Mouse (Mus musculus): Measurements from ENCODE around the gene Gnb3. TPM values are rescaled to one million over a fixed set of nuclear protein-coding genes. Genes with fewer than 3 reads are reported as not detected.

Gnb3 gene
- polyA plus RNA-seq, 1 experiment from 2014 or later: 0.09 TPM

GRCm38 (mm10) chr6:124786756-124787420 is 53.2 kb downstream of the Gnb3 start:
- ChIA-PET POLR2A (no interaction called here), CTCF (no interaction called here)
- in situ Hi-C loops (cut with MboI; ENCODE audit: low pct_unique_long_range_greater_than_20kb): no loop called here
- ATAC-seq (no peak), DNase-seq (ENCODE audit: low read depth, low spot score) (no peak)
- TF ChIP-seq CTCF (IDR thresholded peaks at IDR 0.05): no peak
- no peaks in the 10 kb centered on the region for H3K27me3 ChIP-seq

Other genes starting within 250 kb of the Gnb3 start
- 6.1 TPM for gene C1s2, start 204.2 kb downstream of the Gnb3 start, polyA plus RNA-seq (2021)
- 107 TPM for gene Lpcat3, start 177.2 kb downstream of the Gnb3 start, polyA plus RNA-seq (2021)
- gene Emg1, start 128.1 kb downstream of the Gnb3 start, polyA plus RNA-seq (2021): 100 TPM
- gene Phb2, start 127.9 kb downstream of the Gnb3 start, polyA plus RNA-seq (2021): 275 TPM
- gene Ptpn6, start 101.6 kb downstream of the Gnb3 start, polyA plus RNA-seq (2021): 1.5 TPM
- gene Grcc10, start 98.9 kb downstream of the Gnb3 start, polyA plus RNA-seq (2021): 270 TPM
- gene Gm45234, start 84.3 kb downstream of the Gnb3 start, polyA plus RNA-seq (2021): 0.82 TPM
- gene Atn1, start 83.8 kb downstream of the Gnb3 start, polyA plus RNA-seq (2021): 100.0 TPM
- 25.8 TPM for gene Eno2, start 70.6 kb downstream of the Gnb3 start, polyA plus RNA-seq (2021)
- gene Lrrc23, start 60.5 kb downstream of the Gnb3 start, polyA plus RNA-seq (2021): not detected
- gene Spsb2, start 31.6 kb downstream of the Gnb3 start, polyA plus RNA-seq (2021): 23.6 TPM
- gene Tpi1, start 26.0 kb downstream of the Gnb3 start, polyA plus RNA-seq (2021): 1,211 TPM
- gene Usp5, start 10.8 kb downstream of the Gnb3 start, polyA plus RNA-seq (2021): 130 TPM
- 66.3 TPM for gene Cdca3, start 10.7 kb downstream of the Gnb3 start, polyA plus RNA-seq (2021)
- 15.1 TPM for gene P3h3, start 17.5 kb upstream of the Gnb3 start, polyA plus RNA-seq (2021)
- gene Gpr162, start 23.7 kb upstream of the Gnb3 start, polyA plus RNA-seq (2021): 10.3 TPM
- not detected for gene Cd4, start 47.9 kb upstream of the Gnb3 start, polyA plus RNA-seq (2021)
- gene Lag3, start 71.4 kb upstream of the Gnb3 start, polyA plus RNA-seq (2021): 0.49 TPM
- 850 TPM for gene Ptms, start 79.8 kb upstream of the Gnb3 start, polyA plus RNA-seq (2021)
- 442 TPM for gene Mlf2, start 91.1 kb upstream of the Gnb3 start, polyA plus RNA-seq (2021)
- 153 TPM for gene Cops7a, start 125.3 kb upstream of the Gnb3 start, polyA plus RNA-seq (2021)
- gene Pianp, start 156.4 kb upstream of the Gnb3 start, polyA plus RNA-seq (2021): 12.9 TPM
- 53.0 TPM for gene Zfp384, start 168.9 kb upstream of the Gnb3 start, polyA plus RNA-seq (2021)
- 77.6 TPM for gene Ing4, start 199.5 kb upstream of the Gnb3 start, polyA plus RNA-seq (2021)
- gene Acrbp, start 209.4 kb upstream of the Gnb3 start, polyA plus RNA-seq (2021): 9.7 TPM
- not detected for gene Lpar5, start 227.6 kb upstream of the Gnb3 start, polyA plus RNA-seq (2021)

Measured in Patski (cell line).